Mouse (Mus musculus) thymus, adult 2 months (tissue): Measurements from ENCODE around the gene Tmem268.

Experiments
- CTCF ChIP-seq: fragments of 200-500 bp; IDR thresholded peaks from 2 replicates; pipeline ENCODE4 v1.5.1; 2012; ENCODE audit warnings: mild to moderate bottlenecking, control low read depth, low read length, moderate library complexity, borderline replicate concordance; ENCODE audit not compliant: control insufficient read depth, poor library complexity, insufficient read depth; ENCODE audit errors: extremely low read depth
- POLR2A ChIP-seq: fragments of 200-500 bp; IDR thresholded peaks from 2 replicates; pipeline ENCODE4 v1.6.1; 2012; ENCODE audit warnings: mild to moderate bottlenecking, low read length, control low read depth, moderate library complexity; ENCODE audit not compliant: control insufficient read depth, poor library complexity, insufficient read depth; ENCODE audit errors: extremely low read depth

- TF ChIP-seq CTCF = no peak
- no peak for TF ChIP-seq POLR2A
These were observed 63.8 kb downstream of the Tmem268 start, which contains the start of gene Tex48 for GRCm38 (mm10) chr4:63622378-63622835.
